Mouse (Mus musculus) kidney, adult 2 months (tissue): ENCODE measurements around the gene Nid1. TPM values are rescaled to one million over a fixed set of nuclear protein-coding genes. Genes with fewer than 3 reads are reported as not detected.

ENCODE experiments used
- DNase-seq: peaks from one replicate; pipeline ENCODE4 v3.0.0; 2021
- H3K27ac ChIP-seq: fragments of 200-500 bp; 2 replicates; pipeline ENCODE4 v1.5.1; 2012; ENCODE audit warnings: low read depth, low read length, control low read depth, inconsistent platforms; ENCODE audit not compliant: insufficient read depth
- H3K27me3 ChIP-seq: fragments of 200-500 bp; replicated peaks from 2 replicates; pipeline ENCODE4 v1.6.1; 2012; ENCODE audit warnings: mild to moderate bottlenecking, moderate library complexity, low read length, inconsistent platforms; ENCODE audit not compliant: control insufficient read depth, insufficient read depth
- H3K36me3 ChIP-seq: fragments of 200-500 bp; 2 replicates; pipeline ENCODE4 v1.6.1; 2012; ENCODE audit warnings: mild to moderate bottlenecking, moderate library complexity, low read length, inconsistent platforms; ENCODE audit not compliant: control insufficient read depth, insufficient read depth
- H3K4me1 ChIP-seq: fragments of 200-500 bp; 2 replicates; pipeline ENCODE4 v1.6.1; 2011; ENCODE audit warnings: low read length; ENCODE audit not compliant: control insufficient read depth, insufficient read depth
- H3K4me3 ChIP-seq: fragments of 200-500 bp; 2 replicates; pipeline ENCODE4 v1.5.1; 2011; ENCODE audit warnings: mild to moderate bottlenecking, low read depth, low read length, control low read depth; ENCODE audit not compliant: insufficient read depth
- CTCF ChIP-seq: fragments of 200-500 bp; conservative IDR thresholded peaks from 2 replicates; pipeline ENCODE4 v1.5.1; 2011; ENCODE audit warnings: low read depth, mild to moderate bottlenecking, control low read depth, low read length, moderate library complexity, mixed read lengths; ENCODE audit not compliant: insufficient read depth, insufficient read length
- POLR2A ChIP-seq: fragments of 200-500 bp; IDR thresholded peaks from one replicate; pipeline ENCODE4 v1.6.1; 2011; ENCODE audit warnings: low read depth, low read length, control low read depth
- WGBS: fragments of 180-500 bp; shearing (Covaris S2); methylation state at CpG from one replicate; pipeline ENCODE4 v1.1.7; 2018; 5-methylcytosine and 5-hydroxymethylcytosine counted together
- polyA plus RNA-seq: library from polyadenylated mRNA; depleted of rRNA; stranded (reverse); fragments of >200 nt; gene quantifications from 2 replicates; pipeline ENCODE4 v1.2.3, GENCODE M21; 2012; rRNA removed

The Nid1 gene
- polyA plus RNA-seq, 1 experiment, result 64.6 TPM

DNA sequence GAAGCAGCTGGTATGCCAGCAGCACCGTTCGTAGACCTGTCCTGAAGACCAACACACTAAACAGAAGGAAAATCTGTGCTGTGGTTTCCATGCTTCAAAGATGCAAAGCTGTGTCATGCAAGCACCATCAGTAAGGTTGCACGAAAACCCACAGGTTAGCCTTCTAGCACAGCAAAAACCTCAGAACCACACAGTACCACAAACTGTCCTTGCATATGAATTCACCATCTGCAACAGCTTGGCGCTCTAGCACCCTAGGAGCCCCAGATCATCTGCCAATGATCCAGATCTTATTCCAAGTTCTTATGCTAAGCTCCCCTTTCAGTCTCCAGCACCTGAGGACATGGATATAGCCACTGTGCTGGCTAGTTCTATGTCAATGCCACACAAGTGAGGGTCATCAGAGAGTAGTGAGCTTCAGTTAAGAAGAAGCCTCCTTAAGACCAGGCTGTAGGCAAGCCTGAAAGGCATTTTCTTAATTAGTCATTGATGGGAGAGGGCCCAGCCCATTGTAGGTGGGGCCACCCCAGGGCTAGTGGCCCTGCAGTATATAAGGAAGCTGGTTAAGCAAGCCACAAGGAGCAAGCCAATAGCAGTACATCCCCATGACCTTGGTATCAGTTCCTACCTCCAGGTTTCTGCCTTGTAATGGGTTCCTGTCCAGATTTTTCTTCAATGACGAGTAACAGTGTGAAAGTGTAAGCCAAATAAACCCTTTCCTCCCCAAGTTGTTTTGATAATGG is 119.8 kb downstream of the Nid1 start:
- DNase-seq, result no peak

DNA sequence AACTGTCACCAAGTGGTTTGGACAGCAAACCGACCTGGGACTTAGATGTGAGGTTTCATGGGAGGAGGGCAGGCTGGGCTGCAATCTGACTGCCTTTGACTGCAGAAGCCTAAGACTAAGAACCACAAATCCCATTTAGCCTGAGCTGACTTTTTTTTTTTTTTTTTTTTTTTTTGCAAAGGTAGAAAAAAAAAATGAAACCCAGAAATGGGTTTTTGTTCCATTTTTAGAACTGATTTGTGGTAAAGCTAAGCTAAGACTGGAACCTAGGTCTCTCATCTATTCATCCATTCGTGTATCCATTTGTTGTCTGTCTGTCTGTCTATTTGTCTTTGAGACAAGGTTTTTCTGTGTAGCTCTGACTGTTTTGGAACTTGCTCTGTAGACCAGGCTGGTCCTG is 120.9 kb downstream of the Nid1 start:
- no peaks in the 10 kb centered on the region for H3K36me3 ChIP-seq
- no peak overlapping the region for H3K27ac ChIP-seq
- no peak overlapping the region for H3K4me3 ChIP-seq
- no peaks in the 10 kb centered on the region for H3K4me1 ChIP-seq
- TF ChIP-seq CTCF (no peak), POLR2A (no peak)
- no peak for DNase-seq
- no peaks in the 10 kb centered on the region for H3K27me3 ChIP-seq
- 75% methylated on average over 2 of the region's 2 CpGs for WGBS

More for the DNA sequence above, 119.8 kb downstream of the Nid1 start:
- Histone ChIP-seq H3K4me3 (no peak overlapping the region), H3K27me3 (no peaks in the 10 kb centered on the region), H3K27ac (no peak overlapping the region), H3K4me1 (no peaks in the 10 kb centered on the region), H3K36me3 (no peaks in the 10 kb centered on the region)
- no peak for TF ChIP-seq CTCF
- no peak for TF ChIP-seq POLR2A
- 80% methylated on average over 5 of the region's 5 CpGs for WGBS

DNA sequence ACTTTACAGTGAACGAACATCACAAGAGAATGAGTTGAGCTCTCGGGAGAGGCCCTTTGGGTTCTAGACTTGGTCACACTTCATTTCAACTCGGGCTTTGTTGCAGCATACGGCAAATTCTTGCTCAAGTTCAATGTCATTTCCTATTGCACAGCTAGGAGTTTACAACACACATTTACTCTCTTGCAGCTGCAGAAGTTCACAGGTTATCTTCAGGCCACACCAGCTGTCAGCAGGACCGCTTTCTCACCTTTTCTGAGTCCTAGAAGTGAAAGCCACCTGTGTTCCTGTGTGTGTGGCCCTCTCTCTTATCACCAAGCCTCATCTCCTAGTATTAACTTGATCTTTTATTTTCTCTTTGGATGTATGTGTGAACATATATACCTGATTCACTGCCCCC is 121.5 kb downstream of the Nid1 start:
- no peak overlapping the region; the same call in 1 of the 2 replicates for H3K27ac ChIP-seq
- DNase-seq, result no peak
- H3K36me3 ChIP-seq, result no peaks in the 10 kb centered on the region
- WGBS, result 66% methylated on average over 5 of the region's 5 CpGs
- H3K27me3 ChIP-seq, result no peaks in the 10 kb centered on the region
- no peak overlapping the region for H3K4me3 ChIP-seq
- no peaks in the 10 kb centered on the region for H3K4me1 ChIP-seq
- no peak for TF ChIP-seq CTCF
- no peak for TF ChIP-seq POLR2A

Other genes starting within 250 kb of the Nid1 start
- 283 and 302 TPM in 2 replicates for gene Gpr137b, start 43.5 kb upstream of the Nid1 start, polyA plus RNA-seq
- 2.2 and 2.4 TPM in 2 replicates for gene Lyst, start 152.8 kb downstream of the Nid1 start, polyA plus RNA-seq